Mouse (Mus musculus) kidney, embryonic 16.5 days (tissue): Measurements from ENCODE around the gene Ttc17. TPM values are rescaled to one million over a fixed set of nuclear protein-coding genes. Genes with fewer than 3 reads are reported as not detected.
"Not testable (repeated sequence)": the region's sequence is repeated elsewhere in the genome, so short reads cannot be mapped to it uniquely, and the experiment has no call there.

ENCODE experiments used
- ATAC-seq: fragments of 200-750 bp; cut with Nextera tagmentation; 2 replicates; pipeline ENCODE4 v1.8.0; 2017; ENCODE audit warnings: moderate TSS enrichment; ENCODE audit not compliant: low FRiP score, low TSS enrichment
- H3K27ac ChIP-seq: fragments of 300-500 bp; sonication (generic); 2 replicates; pipeline ENCODE4 v1.5.1; 2014; ENCODE audit warnings: low read length
- H3K27me3 ChIP-seq: fragments of 300-500 bp; sonication (generic); 2 replicates; pipeline ENCODE4 v1.6.1; 2014; ENCODE audit warnings: low read length, control low read depth, mixed read lengths; ENCODE audit not compliant: insufficient read depth
- H3K36me3 ChIP-seq: fragments of 300-500 bp; sonication (generic); 2 replicates; pipeline ENCODE4 v1.6.1; 2014; ENCODE audit warnings: low read length, control low read depth, mixed read lengths; ENCODE audit not compliant: insufficient read depth
- H3K4me1 ChIP-seq: fragments of 300-500 bp; sonication (generic); 2 replicates; pipeline ENCODE4 v1.6.1; 2014; ENCODE audit warnings: low read length, control low read depth, mixed read lengths; ENCODE audit not compliant: insufficient read depth
- H3K4me2 ChIP-seq: fragments of 300-500 bp; sonication (generic); replicated peaks from 2 replicates; pipeline ENCODE4 v1.6.1; 2014; ENCODE audit warnings: low read depth, low read length
- H3K4me3 ChIP-seq: fragments of 300-500 bp; sonication (generic); 2 replicates; pipeline ENCODE4 v1.5.1; 2014; ENCODE audit warnings: mild to moderate bottlenecking, low read length
- H3K9ac ChIP-seq: fragments of 300-500 bp; sonication (generic); replicated peaks from 2 replicates; pipeline ENCODE4 v1.6.1; 2014; ENCODE audit warnings: low read length
- H3K9me3 ChIP-seq: fragments of 300-500 bp; sonication (generic); 2 replicates; pipeline ENCODE4 v1.6.1; 2016; ENCODE audit warnings: low read length, control low read depth
- WGBS: fragments of 180-500 bp; shearing (Covaris S2); extraction: QIAGEN DNeasy Blood & Tissue Kit; methylation state at CpG from one replicate; pipeline ENCODE4 v1.1.7; 2014; 5-methylcytosine and 5-hydroxymethylcytosine counted together
- polyA plus RNA-seq: library from polyadenylated mRNA; unstranded; fragments of >200 nt; fragmentation: Nextera tagmentation; extraction: Ambion mirVana; gene quantifications from 2 replicates; pipeline ENCODE4 v1.2.1, GENCODE M21; 2015

The Ttc17 gene
- polyA plus RNA-seq, 1 experiment from 2014 or later: 17.4 TPM

GRCm38 (mm10) chr2:94405397-94406082 is 949 bp downstream of the Ttc17 start:
- Histone ChIP-seq H3K36me3 (no peaks in the 10 kb centered on the region; the same call in 1 of the 2 replicates), H3K4me1 (peaks cover 19% of the 10 kb centered on the region), H3K4me2 (peak overlapping the region; percentile 82), H3K4me3 (peak overlapping the region; percentile 98), H3K27me3 (no peaks in the 10 kb centered on the region), H3K27ac (peak overlapping the region; percentile 83), H3K9ac (peak overlapping the region; percentile 78), H3K9me3 (no peaks in the 10 kb centered on the region)
- no peak; the same call in 1 of the 2 replicates for ATAC-seq
- 9% methylated on average over 21 of the region's 21 CpGs for WGBS

GRCm38 (mm10) chr2:94404512-94405240 is 1.8 kb downstream of the Ttc17 start:
- Histone ChIP-seq H3K4me3 (no peak overlapping the region), H3K27me3 (no peaks in the 10 kb centered on the region), H3K9me3 (no peaks in the 10 kb centered on the region), H3K4me2 (no peak overlapping the region), H3K4me1 (peaks cover 19% of the 10 kb centered on the region), H3K36me3 (no peaks in the 10 kb centered on the region), H3K27ac (no peak overlapping the region), H3K9ac (no peak overlapping the region)
- 81% methylated on average over 10 of the region's 10 CpGs for WGBS
- no peak for ATAC-seq

GRCm38 (mm10) chr2:94402561-94402960 is 3.9 kb downstream of the Ttc17 start:
- Histone ChIP-seq H3K27ac (no peak overlapping the region), H3K4me1 (peaks cover 13% of the 10 kb centered on the region), H3K4me2 (no peak overlapping the region), H3K9ac (no peak overlapping the region), H3K9me3 (no peaks in the 10 kb centered on the region), H3K36me3 (no peaks in the 10 kb centered on the region), H3K4me3 (no peak overlapping the region), H3K27me3 (no peaks in the 10 kb centered on the region)
- no peak for ATAC-seq
- WGBS: 93% methylated on average over 1 of the region's 1 CpGs

GRCm38 (mm10) chr2:94402096-94402495 is 4.4 kb downstream of the Ttc17 start:
- Histone ChIP-seq H3K9me3 (no peaks in the 10 kb centered on the region), H3K9ac (no peak overlapping the region), H3K27ac (no peak overlapping the region), H3K27me3 (no peaks in the 10 kb centered on the region), H3K4me3 (no peak overlapping the region), H3K4me2 (no peak overlapping the region), H3K36me3 (no peaks in the 10 kb centered on the region), H3K4me1 (peaks cover 8% of the 10 kb centered on the region)
- ATAC-seq: no peak
- WGBS: 93% methylated on average over 7 of the region's 7 CpGs

GRCm38 (mm10) chr2:94401006-94401405 is 5.5 kb downstream of the Ttc17 start:
- ATAC-seq: no peak
- Histone ChIP-seq H3K4me3 (no peak overlapping the region), H3K36me3 (no peaks in the 10 kb centered on the region), H3K27ac (no peak overlapping the region), H3K4me2 (no peak overlapping the region), H3K27me3 (no peaks in the 10 kb centered on the region), H3K4me1 (peaks cover 8% of the 10 kb centered on the region), H3K9ac (no peak overlapping the region), H3K9me3 (no peaks in the 10 kb centered on the region)
- WGBS: 72% methylated on average over 3 of the region's 3 CpGs

- Histone ChIP-seq H3K4me3 (no peak overlapping the region), H3K9ac (no peak overlapping the region), H3K36me3 (no peaks in the 10 kb centered on the region), H3K4me1 (no peaks in the 10 kb centered on the region; the same call in 1 of the 2 replicates), H3K27me3 (no peaks in the 10 kb centered on the region), H3K4me2 (no peak overlapping the region), H3K27ac (no peak overlapping the region), H3K9me3 (no peaks in the 10 kb centered on the region)
- no peak for ATAC-seq
- WGBS: 55% methylated on average over 8 of the region's 8 CpGs
Observed at GRCm38 (mm10) chr2:94398138-94398970, 8.1 kb downstream of the Ttc17 start.

GRCm38 (mm10) chr2:94397453-94397852 is 9.0 kb downstream of the Ttc17 start:
- Histone ChIP-seq H3K36me3 (no peaks in the 10 kb centered on the region), H3K4me2 (no peak overlapping the region), H3K9ac (no peak overlapping the region), H3K27me3 (no peaks in the 10 kb centered on the region), H3K27ac (no peak overlapping the region), H3K4me1 (no peaks in the 10 kb centered on the region; the same call in 1 of the 2 replicates), H3K9me3 (no peaks in the 10 kb centered on the region), H3K4me3 (no peak overlapping the region)
- no peak for ATAC-seq
- 81% methylated on average over 5 of the region's 5 CpGs for WGBS

GRCm38 (mm10) chr2:94396325-94396724 is 10.2 kb downstream of the Ttc17 start:
- Histone ChIP-seq H3K4me3 (no peak overlapping the region), H3K9ac (no peak overlapping the region), H3K36me3 (no peaks in the 10 kb centered on the region), H3K27ac (no peak overlapping the region), H3K9me3 (no peaks in the 10 kb centered on the region), H3K27me3 (no peaks in the 10 kb centered on the region), H3K4me1 (no peaks in the 10 kb centered on the region; the same call in 1 of the 2 replicates), H3K4me2 (no peak overlapping the region)
- ATAC-seq: no peak
- WGBS: 82% methylated on average over 5 of the region's 5 CpGs

- H3K27me3 ChIP-seq, H3K4me3 ChIP-seq, H3K27ac ChIP-seq, ATAC-seq, H3K4me2 ChIP-seq, H3K9me3 ChIP-seq, H3K36me3 ChIP-seq, H3K4me1 ChIP-seq, H3K9ac ChIP-seq: not testable (repeated sequence)
- WGBS: 89% methylated on average over 10 of the region's 12 CpGs
Observed at GRCm38 (mm10) chr2:94391127-94391526, 15.4 kb downstream of the Ttc17 start.
